Mouse (Mus musculus): ENCODE measurements around the gene Thsd4. TPM values are rescaled to one million over a fixed set of nuclear protein-coding genes. Genes with fewer than 3 reads are reported as not detected.

The Thsd4 gene
- polyA plus RNA-seq, 1 experiment = 0.97 TPM

DNA sequence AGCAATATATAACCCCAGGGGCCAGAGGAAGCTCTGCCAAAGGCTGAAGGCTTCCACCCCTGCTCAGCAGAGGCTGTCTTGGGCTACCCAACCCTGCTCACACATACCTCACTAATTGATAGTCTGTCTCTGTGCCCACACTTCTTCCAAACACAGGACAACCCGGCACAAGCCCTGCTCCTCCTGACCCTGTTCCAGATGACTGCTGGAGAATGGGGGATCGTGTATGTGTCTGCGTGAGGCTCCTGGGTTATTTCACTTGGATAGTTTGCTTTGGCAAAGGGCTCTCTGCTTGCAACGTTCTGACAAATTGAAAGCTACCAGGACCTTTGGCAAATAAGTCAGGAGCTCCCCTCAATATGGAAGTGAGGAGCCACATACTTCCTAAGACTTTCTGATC is 33.0 kb downstream of the Thsd4 start:
- WGBS = 77% methylated on average over 4 of the region's 4 CpGs
- Histone ChIP-seq H3K4me1 (ENCODE audit: control insufficient read depth, insufficient read depth, low read length) (no peaks in the 10 kb centered on the region), H3K27ac (ENCODE audit: control insufficient read depth, insufficient read depth, low read depth, low read length, poor library complexity) (no peak overlapping the region), H3K4me3 (replicated peaks; ENCODE audit: control insufficient read depth, low read depth, low read length) (no peak overlapping the region)
- no peak for TF ChIP-seq POLR2A (IDR thresholded peaks at IDR 0.05; ENCODE audit: borderline replicate concordance, control insufficient read depth, low read depth, low read length)
- no peak for TF ChIP-seq CTCF (IDR thresholded peaks at IDR 0.05; ENCODE audit: control insufficient read depth, insufficient read depth, low read length)

GRCm38 (mm10) chr9:60482165-60482564 is 39.7 kb downstream of the Thsd4 start:
- TF ChIP-seq CTCF (IDR thresholded peaks at IDR 0.05; ENCODE audit: control insufficient read depth, insufficient read depth, low read length) (no peak), POLR2A (IDR thresholded peaks at IDR 0.05; ENCODE audit: borderline replicate concordance, control insufficient read depth, low read depth, low read length) (no peak)
- H3K4me1 ChIP-seq (ENCODE audit: control insufficient read depth, insufficient read depth, low read length) = no peaks in the 10 kb centered on the region
- 14% methylated on average over 4 of the region's 4 CpGs for WGBS
- H3K4me3 ChIP-seq (replicated peaks; ENCODE audit: control insufficient read depth, low read depth, low read length) = no peak overlapping the region
- H3K27ac ChIP-seq (ENCODE audit: control insufficient read depth, insufficient read depth, low read depth, low read length, poor library complexity) = no peak overlapping the region

DNA sequence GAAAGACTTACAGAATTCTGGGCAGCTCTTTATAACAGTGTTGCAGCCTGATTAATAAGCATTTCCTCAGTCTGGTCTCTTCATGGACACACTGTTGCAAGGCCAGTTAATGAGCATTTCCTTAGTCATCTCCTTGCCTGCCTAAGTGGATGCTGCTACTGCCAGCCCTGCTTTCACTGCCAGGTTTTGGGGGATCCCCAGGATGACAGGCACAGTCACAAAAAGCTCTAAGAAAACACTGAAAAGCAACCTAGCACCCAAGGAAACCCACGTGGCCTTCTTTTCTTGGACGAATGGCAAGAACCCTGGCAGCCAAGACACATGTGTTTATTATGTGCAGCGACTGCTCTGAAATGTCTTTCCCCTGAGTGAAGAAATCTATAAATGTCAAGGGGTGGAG is 41.8 kb downstream of the Thsd4 start:
- H3K4me3 ChIP-seq (replicated peaks; ENCODE audit: control insufficient read depth, low read depth, low read length) = no peak overlapping the region
- no peaks in the 10 kb centered on the region for H3K4me1 ChIP-seq (ENCODE audit: control insufficient read depth, insufficient read depth, low read length)
- no peak overlapping the region for H3K27ac ChIP-seq (ENCODE audit: control insufficient read depth, insufficient read depth, low read depth, low read length, poor library complexity)
- 83% methylated on average over 3 of the region's 3 CpGs for WGBS
- no peak for TF ChIP-seq POLR2A (IDR thresholded peaks at IDR 0.05; ENCODE audit: borderline replicate concordance, control insufficient read depth, low read depth, low read length)
- no peak for TF ChIP-seq CTCF (IDR thresholded peaks at IDR 0.05; ENCODE audit: control insufficient read depth, insufficient read depth, low read length)

GRCm38 (mm10) chr9:60478806-60479205 is 43.0 kb downstream of the Thsd4 start:
- H3K4me3 ChIP-seq (replicated peaks; ENCODE audit: control insufficient read depth, low read depth, low read length) = no peak overlapping the region
- H3K27ac ChIP-seq (ENCODE audit: control insufficient read depth, insufficient read depth, low read depth, low read length, poor library complexity) = no peak overlapping the region
- 85% methylated on average over 6 of the region's 6 CpGs for WGBS
- no peaks in the 10 kb centered on the region for H3K4me1 ChIP-seq (ENCODE audit: control insufficient read depth, insufficient read depth, low read length)
- no peak for TF ChIP-seq POLR2A (IDR thresholded peaks at IDR 0.05; ENCODE audit: borderline replicate concordance, control insufficient read depth, low read depth, low read length)
- TF ChIP-seq CTCF (IDR thresholded peaks at IDR 0.05; ENCODE audit: control insufficient read depth, insufficient read depth, low read length) = no peak

- TF ChIP-seq POLR2A (IDR thresholded peaks at IDR 0.05; ENCODE audit: borderline replicate concordance, control insufficient read depth, low read depth, low read length) (no peak), CTCF (IDR thresholded peaks at IDR 0.05; ENCODE audit: control insufficient read depth, insufficient read depth, low read length) (no peak)
- Histone ChIP-seq H3K4me1 (ENCODE audit: control insufficient read depth, insufficient read depth, low read length) (no peaks in the 10 kb centered on the region), H3K27ac (ENCODE audit: control insufficient read depth, insufficient read depth, low read depth, low read length, poor library complexity) (no peak overlapping the region), H3K4me3 (replicated peaks; ENCODE audit: control insufficient read depth, low read depth, low read length) (no peak overlapping the region)
- WGBS = 27% methylated on average over 14 of the region's 14 CpGs
Measured at GRCm38 (mm10) chr9:60477991-60478750, 43.7 kb downstream of the Thsd4 start.

DNA sequence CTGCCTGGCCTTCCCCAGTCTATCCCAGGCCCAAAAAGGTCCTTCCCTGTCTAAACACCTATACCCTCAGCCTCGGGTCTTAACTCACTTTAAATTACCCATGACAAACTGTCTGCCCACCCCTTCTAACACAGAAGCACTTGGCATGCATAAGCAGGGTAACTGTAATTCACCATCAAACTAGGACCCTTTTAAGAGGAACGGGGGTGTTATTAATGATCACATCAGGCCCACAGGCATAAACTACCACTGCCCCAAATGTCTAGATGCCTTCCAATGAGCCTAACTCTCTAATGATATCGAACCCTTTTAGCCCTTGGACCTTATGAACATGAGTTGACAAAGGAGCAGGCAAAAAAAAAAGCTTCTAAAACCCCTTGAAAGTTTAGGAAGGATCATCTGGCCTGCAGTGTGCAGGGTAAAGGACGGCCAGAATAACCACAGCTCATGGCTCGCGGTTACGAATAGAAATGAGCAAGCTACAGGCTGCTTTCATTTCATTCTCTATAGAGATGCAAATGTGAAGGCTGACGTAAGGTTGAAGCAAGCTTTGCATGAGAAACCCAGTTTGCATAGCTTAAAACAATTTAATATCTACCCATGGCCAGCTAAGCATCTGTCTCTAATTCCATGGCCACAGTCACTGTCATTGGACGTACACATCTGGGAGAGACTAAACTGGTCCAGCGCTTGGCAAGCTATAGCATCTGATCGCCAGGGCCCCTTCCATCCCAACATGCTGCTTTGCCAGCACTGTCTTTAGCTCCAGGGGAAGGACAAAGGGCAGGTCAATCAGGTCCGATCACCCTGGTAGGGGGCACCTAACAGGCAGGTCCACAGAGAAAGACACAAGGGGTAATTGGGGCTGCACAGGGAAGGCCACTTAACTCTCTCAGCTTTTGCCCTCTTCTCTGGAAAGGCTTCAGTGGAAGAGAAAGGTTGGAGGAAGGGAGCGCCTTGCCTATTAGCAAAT is 61.5 kb downstream of the Thsd4 start:
- no peaks in the 10 kb centered on the region for H3K4me1 ChIP-seq (ENCODE audit: control insufficient read depth, insufficient read depth, low read length)
- TF ChIP-seq CTCF (IDR thresholded peaks at IDR 0.05; ENCODE audit: control insufficient read depth, insufficient read depth, low read length) = no peak
- TF ChIP-seq POLR2A (IDR thresholded peaks at IDR 0.05; ENCODE audit: borderline replicate concordance, control insufficient read depth, low read depth, low read length) = no peak
- WGBS = 82% methylated on average over 13 of the region's 13 CpGs
- no peak overlapping the region for H3K4me3 ChIP-seq (replicated peaks; ENCODE audit: control insufficient read depth, low read depth, low read length)
- H3K27ac ChIP-seq (ENCODE audit: control insufficient read depth, insufficient read depth, low read depth, low read length, poor library complexity) = no peak overlapping the region

DNA sequence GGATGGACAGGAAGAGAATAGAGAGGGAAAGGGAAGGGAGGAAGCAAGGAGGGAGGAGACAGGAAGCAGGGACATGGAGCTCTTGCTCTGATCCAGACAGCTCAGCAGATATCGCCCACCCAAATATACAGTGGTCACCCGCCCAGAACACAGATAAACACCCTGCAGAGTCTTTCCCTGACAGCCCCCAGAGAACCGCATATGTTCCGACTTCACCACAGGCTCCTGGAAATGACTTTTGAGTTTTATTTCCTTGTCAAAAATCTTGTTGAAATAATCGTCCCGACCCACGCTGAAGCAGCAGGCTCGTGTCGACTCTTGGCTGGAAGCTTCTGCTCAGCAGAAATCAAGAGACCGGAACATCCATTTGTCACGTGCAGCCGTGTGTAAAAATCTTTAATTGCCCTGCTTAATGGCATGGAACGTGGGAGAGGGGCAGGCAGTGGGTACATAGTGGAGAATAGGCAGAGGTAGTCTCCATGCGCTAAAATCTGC is 63.3 kb downstream of the Thsd4 start:
- Histone ChIP-seq H3K27ac (ENCODE audit: control insufficient read depth, insufficient read depth, low read depth, low read length, poor library complexity) (no peak overlapping the region), H3K4me3 (replicated peaks; ENCODE audit: control insufficient read depth, low read depth, low read length) (no peak overlapping the region), H3K4me1 (ENCODE audit: control insufficient read depth, insufficient read depth, low read length) (no peaks in the 10 kb centered on the region)
- TF ChIP-seq CTCF (IDR thresholded peaks at IDR 0.05; ENCODE audit: control insufficient read depth, insufficient read depth, low read length) = no peak
- TF ChIP-seq POLR2A (IDR thresholded peaks at IDR 0.05; ENCODE audit: borderline replicate concordance, control insufficient read depth, low read depth, low read length) = no peak
- WGBS = 59% methylated on average over 14 of the region's 14 CpGs
